Mouse (Mus musculus) embryonic fibroblast, embryonic 13.5 days (primary cell): ENCODE data around the gene Eif4g3.

Source experiments
- CTCF ChIP-seq: IDR thresholded peaks from 2 replicates; pipeline ENCODE4 v1.5.1; 2011; ENCODE audit warnings: mild to moderate bottlenecking, control low read depth, low read length, moderate library complexity, borderline replicate concordance; ENCODE audit not compliant: insufficient read depth
- POLR2A ChIP-seq: IDR thresholded peaks from 2 replicates; pipeline ENCODE4 v1.6.1; 2011; ENCODE audit warnings: low read depth, mild to moderate bottlenecking, control low read depth, low read length, moderate library complexity

DNA sequence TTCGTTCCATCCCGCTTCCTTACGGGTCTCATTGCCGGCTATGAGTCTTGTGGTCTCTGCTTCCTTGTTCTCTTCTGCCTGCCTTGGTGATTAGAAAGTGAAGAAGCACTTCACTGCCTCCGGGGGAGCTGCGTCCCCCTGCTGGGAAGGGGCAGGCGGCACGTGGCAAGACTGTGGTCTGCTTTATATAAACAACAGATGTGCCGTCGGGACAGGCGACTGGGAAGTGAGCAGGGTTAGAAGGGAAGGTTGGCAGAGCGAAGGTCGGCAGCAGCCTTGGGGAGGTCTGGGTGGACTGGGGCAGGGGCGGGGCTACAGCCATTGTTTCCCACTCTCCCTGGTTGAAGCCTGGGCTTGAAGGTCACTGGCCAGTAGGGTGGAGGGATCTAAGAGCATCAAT, 259.0 kb downstream of the Eif4g3 start:
- TF ChIP-seq POLR2A (no peak), CTCF (no peak)
